Mouse (Mus musculus) thymus, adult 2 months (tissue): Measurements from ENCODE around the gene Ppp1r27.

ENCODE experiments used
- CTCF ChIP-seq: fragments of 200-500 bp; IDR thresholded peaks from 2 replicates; pipeline ENCODE4 v1.5.1; 2012; ENCODE audit warnings: mild to moderate bottlenecking, control low read depth, low read length, moderate library complexity, borderline replicate concordance; ENCODE audit not compliant: control insufficient read depth, poor library complexity, insufficient read depth; ENCODE audit errors: extremely low read depth
- POLR2A ChIP-seq: fragments of 200-500 bp; IDR thresholded peaks from 2 replicates; pipeline ENCODE4 v1.6.1; 2012; ENCODE audit warnings: mild to moderate bottlenecking, low read length, control low read depth, moderate library complexity; ENCODE audit not compliant: control insufficient read depth, poor library complexity, insufficient read depth; ENCODE audit errors: extremely low read depth

DNA sequence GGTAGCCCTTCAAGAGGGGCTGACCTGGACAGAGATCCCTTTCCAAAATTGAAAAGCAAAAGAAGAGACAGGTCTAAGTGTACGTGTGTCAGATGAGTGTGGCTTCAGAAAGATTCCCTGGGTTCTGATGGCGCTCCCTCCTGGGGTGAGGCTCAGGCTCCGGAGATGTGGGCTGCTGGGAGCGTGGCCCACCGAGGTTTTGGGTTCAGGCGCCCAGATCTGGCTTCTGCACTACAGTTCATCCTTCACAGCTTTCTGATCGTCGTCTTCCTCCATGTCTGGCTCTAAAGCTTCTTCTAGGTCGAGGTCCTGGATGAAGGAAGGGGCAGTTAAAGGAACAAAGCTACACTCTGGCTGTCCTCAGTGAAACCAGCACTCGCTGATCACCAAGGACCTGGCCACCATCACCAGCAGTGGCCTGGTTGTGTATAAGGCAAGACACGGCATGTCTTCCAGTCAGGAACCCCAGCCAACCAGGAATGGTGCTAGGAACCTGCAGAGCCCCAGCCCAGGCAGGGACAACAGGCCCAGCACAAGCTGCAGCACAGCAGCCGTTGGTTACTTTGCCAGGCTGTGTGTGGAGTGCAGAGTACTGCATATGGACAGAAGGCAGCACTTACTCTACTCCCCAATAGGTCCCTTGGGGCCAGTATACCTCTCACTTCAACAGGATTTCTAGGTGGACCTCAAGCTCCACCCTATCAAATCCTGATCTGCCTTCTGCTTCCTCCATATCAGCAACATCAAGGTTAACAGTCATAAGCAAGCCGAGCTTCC is 10.2 kb upstream of the Ppp1r27 start:
- no peak for TF ChIP-seq CTCF
- no peak for TF ChIP-seq POLR2A
